In genomic region chr15:51504789-51505188, GRCm38 (mm10) we compare ENCODE assay signal across 18 mouse cellular contexts.
"Had no signal": no experiment of that assay in that cellular context is flagged by ENCODE, and none has a peak within 500 bp of the region (broad histone marks: within the 10 kb centered on the region; RNA-seq: fewer than 3 reads in every experiment).

No protein-coding gene starts in this region.

- H3K27me3 ChIP-seq: liver, embryonic 13.5 days; midbrain, embryonic 12.5 days; midbrain, embryonic 15.5 days; neural tube, embryonic 13.5 days; stomach, embryonic 15.5 days had no signal

- H3K4me2 ChIP-seq: liver, embryonic 13.5 days; midbrain, embryonic 12.5 days; midbrain, embryonic 15.5 days; neural tube, embryonic 13.5 days; stomach, embryonic 15.5 days had no signal

- H3K9ac ChIP-seq: liver, embryonic 13.5 days; midbrain, embryonic 12.5 days; midbrain, embryonic 15.5 days; neural tube, embryonic 13.5 days; stomach, embryonic 15.5 days had no signal

- H3K9me3 ChIP-seq: liver, embryonic 13.5 days; midbrain, embryonic 12.5 days; midbrain, embryonic 15.5 days; neural tube, embryonic 13.5 days; stomach, embryonic 15.5 days had no signal

- DNase-seq: kidney, adult 18-20 months; kidney, postnatal 25 days; layer of hippocampus, adult 9-11 months; liver, embryonic 13.5 days; lung, adult 2 months; lung, postnatal 14 days; lung, postnatal 4 days; retina, postnatal 1 day; right cerebral cortex, postnatal 25 days; spleen, adult 18-20 months; thymus, postnatal 25 days had no signal

- H3K4me1 ChIP-seq: liver, embryonic 13.5 days had no signal

- H3K4me3 ChIP-seq: layer of hippocampus, adult 2 months; liver, embryonic 13.5 days; midbrain, embryonic 12.5 days; midbrain, embryonic 15.5 days; myocyte; neural tube, embryonic 13.5 days; stomach, embryonic 15.5 days had no signal

- ATAC-seq: midbrain, embryonic 15.5 days had no signal

- H3K36me3 ChIP-seq: liver, embryonic 13.5 days; midbrain, embryonic 12.5 days; midbrain, embryonic 15.5 days; neural tube, embryonic 13.5 days; stomach, embryonic 15.5 days had no signal

- H3K27ac ChIP-seq: kidney, postnatal 0 days; layer of hippocampus, adult 2 months; liver, embryonic 13.5 days; midbrain, embryonic 12.5 days; midbrain, embryonic 15.5 days; neural tube, embryonic 13.5 days; stomach, embryonic 15.5 days had no signal
